Mouse (Mus musculus): ENCODE data around the gene Dpp3. TPM values are rescaled to one million over a fixed set of nuclear protein-coding genes. Genes with fewer than 3 reads are reported as not detected.

Gene Dpp3
- total and polyA plus RNA-seq, 3 experiments = 58.7 to 82.7 TPM; not detected in 1

DNA sequence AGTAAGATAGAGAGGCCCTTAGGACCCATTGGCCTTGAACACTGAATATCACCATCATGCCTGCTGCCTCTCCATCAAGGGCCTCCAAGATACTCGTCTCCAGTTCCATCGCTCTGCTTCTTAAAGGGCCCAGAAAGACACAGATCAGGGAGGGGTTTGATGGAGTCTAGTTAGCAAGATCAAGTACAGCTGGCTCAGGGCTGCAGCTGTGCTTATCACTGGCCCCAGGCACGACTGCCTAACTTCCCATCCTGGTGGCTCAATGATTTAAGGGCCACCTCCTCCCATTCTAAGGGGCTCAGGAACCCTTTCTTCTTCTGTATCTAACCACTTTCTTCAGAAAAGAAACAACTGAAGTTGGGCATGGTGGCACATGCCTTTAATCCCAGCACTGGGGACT is 36.3 kb downstream of the Dpp3 start (continued):
- no peak for TF ChIP-seq CTCF (IDR thresholded peaks at IDR 0.05 in 2 of 3, conservative IDR thresholded peaks at IDR 0.05 in 1 of 3; ENCODE audit: control insufficient read depth in 1 of 3, insufficient read depth in 1 of 3, low read depth in 2 of 3, low read length in 3 of 3, poor library complexity in 1 of 3, severe bottlenecking in 1 of 3)
- TF ChIP-seq TBP (IDR thresholded peaks at IDR 0.05; ENCODE audit: low read depth, low read length) = no peak
- TF ChIP-seq POLR2A (IDR thresholded peaks at IDR 0.05; ENCODE audit: control insufficient read depth in 1 of 2, insufficient read depth in 1 of 2, low read depth in 1 of 2, low read length in 2 of 2, poor library complexity in 1 of 2) = no peak
- TF ChIP-seq EP300 (IDR thresholded peaks at IDR 0.05; ENCODE audit: low read depth in 1 of 2, low read length in 2 of 2) = peak; percentile 58 to 84
- TF ChIP-seq ZKSCAN1 (IDR thresholded peaks at IDR 0.05; ENCODE audit: low read depth, low read length) = no peak
- peak; percentile 70 for TF ChIP-seq SIN3A (IDR thresholded peaks at IDR 0.05; ENCODE audit: low read length)
- TF ChIP-seq MAFK (IDR thresholded peaks at IDR 0.05; ENCODE audit: borderline replicate concordance, low read depth, low read length) = no peak
- no peak for TF ChIP-seq UBTF (IDR thresholded peaks at IDR 0.05; ENCODE audit: borderline replicate concordance, insufficient read depth, low read depth, low read length)
- peak; percentile 89 for TF ChIP-seq ETS1 (IDR thresholded peaks at IDR 0.05; ENCODE audit: low read depth, low read length)

DNA sequence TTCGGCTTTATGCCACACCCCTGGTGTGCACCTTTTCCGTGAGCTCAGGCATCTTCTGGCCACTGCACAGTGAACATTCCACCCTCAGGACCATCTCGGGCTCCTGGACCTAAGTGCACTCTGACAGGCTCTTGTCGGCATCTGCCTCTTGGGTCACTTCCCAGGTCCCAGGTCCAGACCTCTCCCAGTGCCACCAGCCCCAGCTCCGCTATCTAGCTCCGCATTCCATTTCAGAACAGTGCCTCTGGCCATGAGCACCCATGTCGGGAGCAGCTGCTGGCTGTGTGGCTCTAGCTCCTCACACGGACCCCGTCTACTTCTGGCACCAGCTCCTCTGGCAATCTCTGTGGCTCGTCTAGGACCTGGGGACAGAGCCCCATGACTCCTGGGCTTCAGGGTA is 38.3 kb downstream of the Dpp3 start:
- Histone ChIP-seq H3K27me3 (ENCODE audit: control insufficient read depth in 1 of 2, insufficient read depth in 2 of 2, low read length in 2 of 2) (no peaks in the 10 kb centered on the region), H3K9me3 (replicated peaks; ENCODE audit: insufficient read depth, low read length) (no peaks in the 10 kb centered on the region), H3K36me3 (ENCODE audit: control insufficient read depth in 1 of 2, insufficient read depth in 2 of 2, low read length in 2 of 2) (peaks cover 0 to 5% of the 10 kb centered on the region in 2 experiments; a peak in 2 of 4 replicates), H3K79me2 (ENCODE audit: control insufficient read depth, insufficient read depth, low read length, poor library complexity) (no peaks in the 10 kb centered on the region), H3K4me3 (ENCODE audit: control insufficient read depth in 1 of 2, insufficient read depth in 1 of 2, low read depth in 2 of 2, low read length in 2 of 2) (no peak overlapping the region), H3K9ac (ENCODE audit: control insufficient read depth, low read depth, low read length, poor library complexity, severe bottlenecking) (no peak overlapping the region), H3K27ac (ENCODE audit: control insufficient read depth, low read depth, low read length) (no peak overlapping the region), H3K4me1 (ENCODE audit: control insufficient read depth in 1 of 2, insufficient read depth in 2 of 2, low read length in 2 of 2) (peaks cover 4 to 9% of the 10 kb centered on the region in 2 experiments)
- TF ChIP-seq GABPA (IDR thresholded peaks at IDR 0.05; ENCODE audit: low read depth, low read length) = no peak
- no peak for TF ChIP-seq GATA1 (IDR thresholded peaks at IDR 0.05; ENCODE audit: low read depth, low read length)
- TF ChIP-seq POLR2AphosphoS5 (IDR thresholded peaks at IDR 0.05; ENCODE audit: borderline replicate concordance, low read depth, low read length) = no peak
- TF ChIP-seq MEF2A (IDR thresholded peaks at IDR 0.05; ENCODE audit: extremely low read depth, insufficient replicate concordance, low read depth, low read length, poor library complexity, severe bottlenecking) = no peak
- TF ChIP-seq CHD1 (IDR thresholded peaks at IDR 0.05; ENCODE audit: low read depth, low read length) = no peak
- no peak for TF ChIP-seq TAL1 (IDR thresholded peaks at IDR 0.05; ENCODE audit: low read length)
- no peak for TF ChIP-seq ZKSCAN1 (IDR thresholded peaks at IDR 0.05; ENCODE audit: low read depth, low read length)
- TF ChIP-seq MAFK (IDR thresholded peaks at IDR 0.05; ENCODE audit: borderline replicate concordance, low read depth, low read length) = no peak
- no peak for TF ChIP-seq JUND (IDR thresholded peaks at IDR 0.05; ENCODE audit: low read depth, low read length)
- no peak for TF ChIP-seq MAZ (IDR thresholded peaks at IDR 0.05; ENCODE audit: low read depth, low read length)
- no peak for TF ChIP-seq MAX (IDR thresholded peaks at IDR 0.05; ENCODE audit: low read length)
- no peak for TF ChIP-seq KAT2A (conservative IDR thresholded peaks at IDR 0.05; ENCODE audit: low read depth, low read length)
- no peak for TF ChIP-seq TCF12 (IDR thresholded peaks at IDR 0.05; ENCODE audit: low read depth, low read length)
- no peak for TF ChIP-seq ZMIZ1 (IDR thresholded peaks at IDR 0.05; ENCODE audit: low read depth, low read length)
- no peak for TF ChIP-seq CHD2 (IDR thresholded peaks at IDR 0.05; ENCODE audit: low read length)
- DNase-seq (ENCODE audit: low read depth, low spot score) = no peak

Measured in MEL (cell line).